Mouse (Mus musculus) ES-Bruce4 (cell line): ENCODE results near the gene Syngr3.

Experiments
- CTCF ChIP-seq: IDR thresholded peaks from one replicate; pipeline ENCODE4 v1.8.1; 2011; ENCODE audit warnings: low read depth, low read length
- POLR2A ChIP-seq: IDR thresholded peaks from one replicate; pipeline ENCODE4 v1.8.1; 2011; ENCODE audit warnings: low read length; ENCODE audit not compliant: insufficient read depth

DNA sequence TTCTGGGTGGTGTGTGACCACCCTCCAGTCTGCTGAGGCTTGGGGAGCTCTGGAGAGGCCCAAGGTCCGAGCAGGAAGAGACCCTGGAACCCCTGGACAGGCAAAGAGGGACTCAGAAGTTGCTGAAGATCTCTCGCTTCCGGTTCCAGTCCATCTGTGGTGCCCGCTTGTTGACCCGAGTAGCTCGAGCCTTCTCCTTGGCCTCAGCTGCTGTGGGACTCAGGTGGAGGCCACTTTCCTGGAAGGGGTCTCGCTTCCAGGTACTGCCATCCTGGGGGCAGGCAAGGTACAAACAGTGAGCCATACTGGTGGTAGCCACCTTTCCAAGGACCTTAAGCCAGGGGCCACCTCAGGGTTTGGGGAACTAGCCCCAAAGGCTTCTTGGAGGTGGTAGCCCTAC lies 49.6 kb downstream of the Syngr3 start:
- TF ChIP-seq POLR2A (no peak), CTCF (no peak)
